Mouse (Mus musculus) erythroid progenitor cell, adult 5-6 weeks (primary cell): ENCODE data around the gene Olfr339. TPM values are rescaled to one million over a fixed set of nuclear protein-coding genes. Genes with fewer than 3 reads are reported as not detected.
"Not testable (repeated sequence)": the region's sequence is repeated elsewhere in the genome, so short reads cannot be mapped to it uniquely, and the experiment has no call there.

ENCODE experiments used
- ATAC-seq: replicated peaks from 2 replicates; pipeline ENCODE4 v1.8.0; 2016; ENCODE audit warnings: moderate number of reproducible peaks, mild to moderate bottlenecking, moderate TSS enrichment, inconsistent platforms; ENCODE audit not compliant: poor library complexity, low FRiP score, severe bottlenecking
- total RNA-seq, 2 experiments: library from RNA; stranded (forward) in 1 of 2; stranded (reverse) in 1 of 2; fragments of 150-400 nt in 1 of 2; fragments of 186-747, 209-891 nt in 1 of 2; gene quantifications; 2 replicates each; pipeline versions ENCODE4 v1.2.3 to v1.2.4; 2015 to 2017; ENCODE audit warnings: low replicate concordance in 2 of 2

The Olfr339 gene
- total RNA-seq (2015; ENCODE audit: low replicate concordance) (not detected in 2 replicates), total RNA-seq (2017; ENCODE audit: low replicate concordance) (not detected in 2 replicates)

- ATAC-seq = no peak
Observed at GRCm38 (mm10) chr2:36418647-36419046, at the start of gene Olfr339. TSS of gene Olfr339 (plus strand) at chr2:36418947.

GRCm38 (mm10) chr2:36373219-36373618 is 45.5 kb upstream of the Olfr339 start, which contains the start of gene Olfr338:
TSS of gene Olfr338 (plus strand) at chr2:36373519.
- no peak for ATAC-seq

GRCm38 (mm10) chr2:36415174-36415573 is 3.6 kb upstream of the Olfr339 start:
- not testable (repeated sequence) for ATAC-seq

- not testable (repeated sequence) for ATAC-seq
Observed at GRCm38 (mm10) chr2:36415591-36415990, 3.2 kb upstream of the Olfr339 start.

GRCm38 (mm10) chr2:36452287-36452686 is 33.5 kb downstream of the Olfr339 start, which contains the start of gene Olfr340:
TSS of gene Olfr340 (plus strand) at chr2:36452587.
- no peak for ATAC-seq

GRCm38 (mm10) chr2:36473634-36474033 is 54.9 kb downstream of the Olfr339 start:
- no peak for ATAC-seq

Other genes with a start within 250 kb of the Olfr339 start
- 17.7 and 18.4 TPM in 2 replicates for gene Ptgs1, start 188.5 kb upstream of the Olfr339 start, total RNA-seq (2015; ENCODE audit: low replicate concordance)
- gene Ptgs1, start 188.5 kb upstream of the Olfr339 start, total RNA-seq (2017; ENCODE audit: low replicate concordance) = 3.6 and 5.4 TPM in 2 replicates
- not detected in 2 replicates for gene Olfr338, start 45.4 kb upstream of the Olfr339 start, total RNA-seq (2015; ENCODE audit: low replicate concordance)
- not detected in 2 replicates for gene Olfr338, start 45.4 kb upstream of the Olfr339 start, total RNA-seq (2017; ENCODE audit: low replicate concordance)
- not detected in 2 replicates for gene Olfr340, start 33.6 kb downstream of the Olfr339 start, total RNA-seq (2015; ENCODE audit: low replicate concordance)
- not detected in 2 replicates for gene Olfr340, start 33.6 kb downstream of the Olfr339 start, total RNA-seq (2017; ENCODE audit: low replicate concordance)
- not detected in 2 replicates for gene Olfr341, start 63.5 kb downstream of the Olfr339 start, total RNA-seq (2015; ENCODE audit: low replicate concordance)
- not detected in 2 replicates for gene Olfr341, start 63.5 kb downstream of the Olfr339 start, total RNA-seq (2017; ENCODE audit: low replicate concordance)
- gene Olfr342, start 106.1 kb downstream of the Olfr339 start, total RNA-seq (2015; ENCODE audit: low replicate concordance) = not detected in 2 replicates
- not detected in 2 replicates for gene Olfr342, start 106.1 kb downstream of the Olfr339 start, total RNA-seq (2017; ENCODE audit: low replicate concordance)
- not detected in 2 replicates for gene Olfr344, start 147.7 kb downstream of the Olfr339 start, total RNA-seq (2015; ENCODE audit: low replicate concordance)
- not detected in 2 replicates for gene Olfr344, start 147.7 kb downstream of the Olfr339 start, total RNA-seq (2017; ENCODE audit: low replicate concordance)
- not detected in 2 replicates for gene Olfr345, start 221.1 kb downstream of the Olfr339 start, total RNA-seq (2015; ENCODE audit: low replicate concordance)
- not detected in 2 replicates for gene Olfr345, start 221.1 kb downstream of the Olfr339 start, total RNA-seq (2017; ENCODE audit: low replicate concordance)